In genomic region chr6:31069243-31069642, GRCm38 (mm10) we compare ENCODE assay signal across 17 mouse cellular contexts.
"Had no signal": no experiment of that assay in that cellular context is flagged by ENCODE, and none has a peak within 500 bp of the region (broad histone marks: within the 10 kb centered on the region; RNA-seq: fewer than 3 reads in every experiment).

No protein-coding gene starts in this region.

- H3K4me1 ChIP-seq: neural tube, embryonic 12.5 days; neural tube, embryonic 13.5 days; neural tube, embryonic 15.5 days; stomach, embryonic 15.5 days had no signal

- H3K27me3 ChIP-seq: neural tube, embryonic 12.5 days; neural tube, embryonic 13.5 days; neural tube, embryonic 15.5 days; stomach, embryonic 15.5 days had no signal

- H3K36me3 ChIP-seq: neural tube, embryonic 12.5 days; neural tube, embryonic 13.5 days; neural tube, embryonic 15.5 days; stomach, embryonic 15.5 days had no signal

- H3K9ac ChIP-seq: neural tube, embryonic 12.5 days; neural tube, embryonic 13.5 days; neural tube, embryonic 15.5 days; stomach, embryonic 15.5 days had no signal

- H3K27ac ChIP-seq: neural tube, embryonic 12.5 days; neural tube, embryonic 13.5 days; neural tube, embryonic 15.5 days; stomach, embryonic 15.5 days; stomach, postnatal 0 days had no signal

- DNase-seq: retina, postnatal 1 day; right cerebral cortex, adult 18-20 months; right cerebral cortex, postnatal 14 days; right cerebral cortex, postnatal 25 days; right cerebral cortex, postnatal 4 days; spleen, adult 18-20 months; thymus, adult 18-20 months; thymus, adult 2 months; thymus, postnatal 14 days; thymus, postnatal 25 days; thymus, postnatal 36 days; thymus, postnatal 4 days had no signal

- H3K4me2 ChIP-seq: neural tube, embryonic 12.5 days; neural tube, embryonic 13.5 days; neural tube, embryonic 15.5 days; stomach, embryonic 15.5 days had no signal

- H3K4me3 ChIP-seq: neural tube, embryonic 12.5 days; neural tube, embryonic 13.5 days; neural tube, embryonic 15.5 days; stomach, embryonic 15.5 days had no signal
